Mouse (Mus musculus) skeletal muscle tissue, adult 2 months (tissue): ENCODE results near the gene Cdk5r1.
"Not testable (repeated sequence)": the region's sequence is repeated elsewhere in the genome, so short reads cannot be mapped to it uniquely, and the experiment has no call there.

Experiments used
- DNase-seq: peaks from one replicate; pipeline ENCODE4 v3.0.0-alpha.2; 2012; ENCODE audit warnings: low read depth, low spot score

Cdk5r1 gene

GRCm38 (mm10) chr11:80476222-80477189 is at the start of gene Cdk5r1:
TSS of gene Cdk5r1 (plus strand) at chr11:80477023.
- peak; percentile 59 for DNase-seq

- peak; percentile 91 for DNase-seq
These were observed 48.3 kb upstream of the Cdk5r1 start, which contains the start of gene Psmd11 for GRCm38 (mm10) chr11:80428381-80429008. TSS of gene Psmd11 (plus strand) at chr11:80428615.

- DNase-seq = no peak
These were observed 47.8 kb upstream of the Cdk5r1 start for GRCm38 (mm10) chr11:80429009-80429475.

DNA sequence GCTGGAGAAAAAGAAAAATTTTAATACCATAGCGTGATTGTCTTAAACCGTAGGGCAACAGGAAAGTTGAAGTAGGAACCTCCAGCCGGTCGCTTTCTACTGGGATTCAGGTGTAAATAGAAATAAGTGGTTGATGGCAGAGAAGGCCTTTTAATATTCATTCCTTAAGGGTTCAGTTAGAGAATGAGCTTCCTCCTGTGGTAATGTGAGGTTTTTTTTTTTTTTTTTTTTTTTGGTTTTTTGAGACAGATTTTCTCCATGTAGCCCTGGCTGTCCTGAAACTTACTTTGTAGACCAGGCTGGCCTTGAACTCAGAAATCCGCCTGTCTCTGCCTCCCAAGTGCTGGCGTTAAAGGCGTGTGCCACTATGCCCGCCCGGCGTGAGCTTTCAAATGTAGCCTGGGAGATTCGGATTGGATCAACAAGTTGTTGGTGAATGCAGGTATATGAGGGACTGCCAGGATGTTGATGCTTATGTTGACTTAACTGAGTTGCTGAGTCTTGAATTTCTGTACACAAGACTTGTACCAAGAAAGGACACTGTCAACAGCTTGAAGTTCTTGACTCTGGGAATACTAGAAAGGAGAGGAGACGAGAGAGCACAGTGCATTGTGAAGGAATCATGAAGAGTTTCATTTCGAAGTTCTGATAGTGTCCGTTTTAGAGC is 47.2 kb upstream of the Cdk5r1 start:
- no peak for DNase-seq

- no peak for DNase-seq
These were observed 46.4 kb upstream of the Cdk5r1 start for GRCm38 (mm10) chr11:80430366-80430910.

GRCm38 (mm10) chr11:80446916-80447315 is 29.9 kb upstream of the Cdk5r1 start:
- DNase-seq = no peak

DNA sequence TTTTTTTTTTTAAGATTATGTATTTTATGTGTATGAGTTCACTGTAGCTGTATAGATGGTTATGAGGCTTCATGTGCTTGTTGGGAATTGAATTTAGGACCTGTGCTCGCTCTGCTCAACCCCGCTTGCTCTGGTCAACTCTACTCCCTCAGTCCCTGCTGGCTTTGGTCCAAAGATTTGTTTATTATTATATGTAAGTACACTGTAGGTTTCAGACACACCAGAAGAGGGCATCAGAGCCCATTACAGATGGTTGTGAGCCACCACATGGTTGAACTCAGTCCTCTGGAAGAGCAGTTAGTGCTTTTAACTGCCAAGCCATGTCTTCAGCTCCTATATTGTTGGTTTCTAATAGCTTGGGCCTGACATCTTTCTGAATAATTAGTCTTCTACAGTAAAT is 27.0 kb upstream of the Cdk5r1 start:
- no peak for DNase-seq

- no peak for DNase-seq
These were observed 24.6 kb upstream of the Cdk5r1 start for GRCm38 (mm10) chr11:80452242-80452641.

- DNase-seq = no peak
These were observed 23.6 kb upstream of the Cdk5r1 start for GRCm38 (mm10) chr11:80453198-80453597.

DNA sequence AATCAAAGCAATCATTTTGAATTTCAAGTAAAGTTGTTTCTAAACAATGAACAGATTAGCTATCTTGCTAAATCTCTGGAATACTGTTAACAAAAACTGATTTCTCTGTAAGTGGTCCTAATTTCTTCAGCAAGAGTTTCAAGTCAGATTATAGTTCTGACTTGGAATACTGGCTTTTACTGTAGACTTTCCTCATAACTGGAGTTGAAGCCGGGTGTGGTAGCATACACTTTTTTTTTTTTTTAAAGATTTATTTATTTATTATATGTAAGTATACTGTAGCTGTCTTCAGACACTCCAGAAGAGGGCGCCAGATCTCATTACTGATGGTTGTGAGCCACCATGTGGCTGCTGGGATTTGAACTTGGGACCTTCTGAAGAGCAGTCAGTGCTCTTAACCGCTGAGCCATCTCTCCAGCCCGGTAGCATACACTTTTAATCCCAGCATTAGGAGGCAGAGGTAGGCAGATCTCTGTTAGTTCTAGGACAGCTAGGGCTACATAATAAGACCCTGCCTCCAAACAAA is 13.2 kb upstream of the Cdk5r1 start:
- not testable (repeated sequence) for DNase-seq

DNA sequence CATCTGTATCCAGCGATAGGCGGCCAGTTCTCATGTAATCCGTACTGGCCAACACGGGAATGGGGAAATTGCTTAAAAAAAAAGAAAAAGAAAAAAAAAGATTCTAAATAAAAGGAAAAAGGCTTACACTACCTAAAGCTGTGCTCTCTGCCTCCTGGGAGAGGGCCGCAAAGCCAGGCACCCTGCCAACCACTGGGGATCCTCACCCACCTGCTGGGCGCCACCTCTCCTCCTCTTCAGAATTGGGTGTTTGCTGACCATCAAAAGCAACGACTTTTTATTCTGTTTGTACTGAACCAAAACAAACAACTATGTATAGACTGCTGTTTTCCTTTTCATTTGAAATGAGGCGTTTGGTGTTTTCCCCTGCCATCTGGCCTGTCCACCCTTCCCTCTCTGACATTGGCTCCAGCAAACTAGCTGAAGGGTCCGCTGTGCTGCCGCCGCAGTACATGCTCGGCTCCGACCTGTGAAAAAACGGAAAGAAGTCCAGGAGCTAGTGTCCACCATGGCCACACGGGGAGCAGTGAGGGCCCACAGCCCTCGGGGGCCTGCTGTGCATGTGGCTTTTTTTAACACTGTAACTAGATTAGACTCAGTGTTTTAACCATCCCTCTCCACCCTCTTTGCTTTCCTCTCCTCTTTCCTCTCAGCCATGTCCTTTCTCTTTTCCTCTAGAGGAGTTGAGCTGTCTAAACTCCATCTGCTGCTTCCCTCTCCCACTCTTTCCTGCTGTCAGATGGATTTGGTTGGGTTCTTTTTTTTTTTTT is 4.8 kb upstream of the Cdk5r1 start:
- DNase-seq = no peak

- DNase-seq = no peak
These were observed 2.6 kb upstream of the Cdk5r1 start for GRCm38 (mm10) chr11:80474175-80474691.

- DNase-seq = no peak
These were observed 2.0 kb upstream of the Cdk5r1 start for GRCm38 (mm10) chr11:80474846-80475245.

GRCm38 (mm10) chr11:80475544-80475943 is 1.3 kb upstream of the Cdk5r1 start:
- DNase-seq = no peak

DNA sequence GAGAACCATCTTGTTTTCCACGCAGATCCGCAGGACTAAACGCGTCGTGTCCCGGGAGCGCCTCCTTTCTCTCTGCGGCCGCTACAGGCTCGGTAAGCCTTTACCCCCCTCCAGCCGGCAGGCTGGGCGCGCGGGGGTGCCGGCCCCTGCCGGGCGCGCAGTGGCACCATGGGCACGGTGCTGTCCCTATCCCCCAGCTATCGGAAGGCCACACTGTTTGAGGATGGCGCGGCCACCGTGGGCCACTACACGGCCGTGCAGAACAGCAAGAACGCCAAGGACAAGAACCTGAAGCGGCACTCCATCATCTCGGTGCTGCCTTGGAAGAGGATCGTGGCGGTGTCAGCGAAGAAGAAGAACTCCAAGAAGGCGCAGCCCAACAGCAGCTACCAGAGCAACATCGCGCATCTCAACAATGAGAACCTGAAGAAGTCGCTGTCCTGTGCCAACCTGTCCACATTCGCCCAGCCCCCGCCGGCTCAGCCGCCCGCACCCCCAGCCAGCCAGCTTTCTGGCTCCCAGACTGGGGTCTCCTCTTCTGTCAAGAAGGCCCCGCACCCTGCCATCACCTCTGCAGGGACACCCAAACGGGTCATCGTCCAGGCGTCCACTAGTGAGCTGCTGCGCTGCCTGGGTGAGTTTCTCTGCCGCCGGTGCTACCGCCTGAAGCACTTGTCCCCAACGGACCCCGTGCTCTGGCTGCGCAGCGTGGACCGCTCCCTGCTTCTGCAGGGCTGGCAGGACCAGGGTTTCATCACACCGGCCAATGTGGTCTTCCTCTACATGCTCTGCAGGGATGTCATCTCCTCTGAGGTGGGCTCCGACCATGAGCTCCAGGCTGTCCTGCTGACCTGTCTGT is 747 bp downstream of the Cdk5r1 start:
- DNase-seq = no peak

DNA sequence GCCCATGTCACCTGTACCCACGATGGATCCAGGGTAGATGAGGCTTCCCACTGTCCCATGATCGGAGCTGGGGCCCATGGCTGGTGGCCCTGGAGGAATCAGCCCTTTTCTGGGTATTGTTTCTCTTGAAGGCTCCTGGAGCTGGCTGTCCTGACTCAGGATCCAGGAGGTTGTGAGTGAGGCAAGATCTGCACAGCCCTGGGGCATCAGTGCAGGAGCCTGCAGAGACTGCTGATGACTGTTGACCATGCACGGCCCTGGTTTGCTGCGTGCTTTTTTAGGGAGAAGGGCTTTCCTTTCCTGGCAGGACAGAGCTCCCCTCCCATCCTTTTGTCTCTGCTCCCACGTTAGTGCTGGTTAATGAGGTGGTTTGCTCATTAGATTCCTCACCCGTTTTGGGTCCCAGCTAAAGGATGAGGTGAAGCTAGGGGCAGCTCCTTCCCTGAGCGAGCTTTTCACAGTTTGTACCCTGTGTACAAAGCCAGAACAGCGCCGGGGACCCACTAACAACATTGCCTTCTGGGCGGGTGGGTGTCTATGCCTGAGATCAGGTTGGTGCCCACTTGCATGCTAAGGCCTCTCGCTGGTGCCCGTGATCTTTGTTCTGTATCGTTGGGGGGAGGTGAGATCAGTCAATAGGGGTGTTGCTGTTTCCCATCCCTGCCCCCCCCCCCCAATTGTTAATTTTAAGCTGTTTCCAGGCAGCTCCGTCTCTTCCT is 2.0 kb downstream of the Cdk5r1 start:
- DNase-seq = no peak

GRCm38 (mm10) chr11:80479425-80479824 is 2.6 kb downstream of the Cdk5r1 start:
- DNase-seq = no peak

DNA sequence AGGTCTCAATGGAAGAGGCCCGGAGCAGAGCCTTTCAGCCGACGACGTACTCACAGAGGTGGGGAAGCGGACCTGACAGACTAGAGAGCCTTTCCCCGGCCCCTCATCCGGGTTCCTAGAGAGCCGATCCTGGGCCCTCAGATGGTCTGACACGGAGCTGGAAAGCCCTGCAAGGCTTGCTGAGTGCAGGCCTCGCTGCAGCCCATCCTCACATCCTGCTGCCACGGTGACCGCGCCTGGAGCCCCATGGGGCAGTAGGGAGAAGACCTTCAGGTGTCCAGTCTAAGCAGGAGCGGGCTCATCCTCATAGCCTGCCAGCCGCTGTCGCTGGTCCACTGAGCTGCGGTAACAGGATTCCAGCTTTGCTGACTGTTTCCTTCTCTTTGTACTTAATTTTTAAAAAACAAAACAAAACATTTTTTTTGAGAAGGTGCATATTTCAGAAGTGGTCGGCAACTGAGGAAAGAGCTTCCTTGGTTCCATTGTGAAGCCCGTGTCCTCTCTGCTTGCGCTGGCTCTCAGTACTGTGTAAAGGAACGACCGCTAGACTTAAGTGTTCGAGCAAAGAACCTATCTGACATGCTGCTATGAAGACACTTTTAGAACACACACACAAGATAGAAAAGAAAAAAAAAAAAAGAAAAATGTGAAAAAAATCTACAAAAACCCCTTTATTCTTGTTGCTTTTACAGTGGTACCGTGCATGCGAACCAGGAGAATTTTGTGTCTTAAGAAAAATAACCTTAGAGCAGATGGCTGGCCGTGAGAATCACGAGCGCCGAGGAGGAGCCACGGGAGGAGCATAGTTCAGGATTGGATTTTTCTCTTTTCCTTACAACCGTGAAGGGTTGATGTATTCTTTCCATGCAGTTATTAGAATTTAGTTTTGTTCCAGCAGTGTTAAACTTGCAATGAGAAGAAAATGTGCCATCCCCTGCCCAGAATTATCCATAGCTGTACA is 3.4 kb downstream of the Cdk5r1 start:
- no peak for DNase-seq
